Mouse (Mus musculus): Measurements from ENCODE around the gene Has3.

GRCm38 (mm10) chr8:106855242-106855562, 14.8 kb upstream of the Has3 start:
- TF ChIP-seq TAL1 (IDR thresholded peaks at IDR 0.05; ENCODE audit: low read length) (no peak), GATA1 (IDR thresholded peaks at IDR 0.05; ENCODE audit: low read length) (no peak)
